Mouse (Mus musculus): Measurements from ENCODE around the gene Efcab7. TPM values are rescaled to one million over a fixed set of nuclear protein-coding genes. Genes with fewer than 3 reads are reported as not detected.

The Efcab7 gene
- total and polyA plus RNA-seq, 3 experiments, result 10.6 to 57.0 (median 14.6) TPM

DNA sequence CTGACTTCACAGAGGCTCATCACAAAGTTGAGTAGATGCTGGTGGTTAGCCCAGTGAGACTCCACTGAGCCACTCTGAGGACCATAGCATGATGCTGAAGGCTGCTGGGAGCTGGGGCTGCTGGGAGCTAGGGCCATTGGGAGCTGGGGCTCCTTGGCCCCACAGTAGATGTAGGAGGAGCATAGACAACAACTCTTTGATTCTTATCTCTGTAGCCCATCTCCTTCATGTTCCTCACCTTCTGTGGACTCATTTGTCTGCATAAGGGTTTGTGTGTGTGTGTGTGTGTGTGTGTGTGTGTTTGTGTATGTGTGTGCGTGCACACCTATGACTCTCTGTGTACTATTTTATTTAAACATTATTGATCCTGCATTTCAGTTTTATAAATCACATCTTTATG, 118.9 kb downstream of the Efcab7 start:
- H3K4me3 ChIP-seq (replicated peaks in 1 of 3; ENCODE audit: low read depth in 2 of 3, low read length in 2 of 3, poor library complexity in 1 of 3), result no peak overlapping the region
- dilution Hi-C loops (cut with MboI; ENCODE audit: extremely low pct_ligation_motif_present, extremely low pct_unique_long_range_greater_than_20kb, low sequenced_read_pairs), result no loop called here
- no peaks in the 10 kb centered on the region for H3K27me3 ChIP-seq (replicated peaks)
- no peak overlapping the region for H3K4me2 ChIP-seq (ENCODE audit: insufficient read depth, low read depth, poor library complexity, severe bottlenecking)
- H3K9ac ChIP-seq (ENCODE audit: insufficient read depth, low read depth), result no peak overlapping the region
- no peaks in the 10 kb centered on the region for H3K9me3 ChIP-seq (replicated peaks; ENCODE audit: low read length)
- in situ Hi-C loops (cut with MboI; ENCODE audit: low pct_ligation_motif_present, low pct_unique_long_range_greater_than_20kb, low sequenced_read_pairs), result no loop called here
- peaks cover 19 to 55% of the 10 kb centered on the region in 2 experiments for H3K4me1 ChIP-seq (ENCODE audit: control insufficient read depth in 1 of 2, insufficient read depth in 2 of 2)
- no peak overlapping the region for H3K27ac ChIP-seq (ENCODE audit: insufficient read depth, low read depth)
- no peak for DNase-seq (ENCODE audit: extremely low read depth)
- H3K36me3 ChIP-seq (replicated peaks in 1 of 2; ENCODE audit: control insufficient read depth in 1 of 2, insufficient read depth in 1 of 2, low read length in 1 of 2), result peaks cover 0 to 14% of the 10 kb centered on the region in 2 experiments
- TF ChIP-seq JUND (conservative IDR thresholded peaks at IDR 0.05; ENCODE audit: low read depth, low read length) (no peak), POLR2A (IDR thresholded peaks at IDR 0.05; ENCODE audit: low read depth, low read length) (no peak), MAZ (IDR thresholded peaks at IDR 0.05; ENCODE audit: low read depth, low read length) (no peak), KAT2A (IDR thresholded peaks at IDR 0.05; ENCODE audit: insufficient replicate concordance, low read length) (no peak), NELFE (IDR thresholded peaks at IDR 0.05; ENCODE audit: low read depth, low read length) (no peak), SIN3A (IDR thresholded peaks at IDR 0.05; ENCODE audit: low read length) (no peak), PAX5 (IDR thresholded peaks at IDR 0.05; ENCODE audit: low read length) (no peak), CHD1 (IDR thresholded peaks at IDR 0.05; ENCODE audit: low read depth, low read length) (no peak), ZMIZ1 (IDR thresholded peaks at IDR 0.05; ENCODE audit: low read depth, low read length) (no peak), UBTF (IDR thresholded peaks at IDR 0.05; ENCODE audit: low read depth, low read length) (no peak), POLR2AphosphoS2 (IDR thresholded peaks at IDR 0.05; ENCODE audit: low read depth, low read length) (no peak), TBP (conservative IDR thresholded peaks at IDR 0.05; ENCODE audit: low read depth, low read length) (no peak), BHLHE40 (IDR thresholded peaks at IDR 0.05; ENCODE audit: low read depth, low read length) (no peak), NRF1 (IDR thresholded peaks at IDR 0.05; ENCODE audit: low read depth, low read length) (no peak), ZKSCAN1 (IDR thresholded peaks at IDR 0.05; ENCODE audit: borderline replicate concordance, low read depth, low read length) (no peak), USF2 (conservative IDR thresholded peaks at IDR 0.05; ENCODE audit: low read depth, low read length) (no peak)
- H3K79me2 ChIP-seq (replicated peaks; ENCODE audit: control insufficient read depth, extremely low read depth, insufficient read depth, poor library complexity, severe bottlenecking), result no peaks in the 10 kb centered on the region

DNA sequence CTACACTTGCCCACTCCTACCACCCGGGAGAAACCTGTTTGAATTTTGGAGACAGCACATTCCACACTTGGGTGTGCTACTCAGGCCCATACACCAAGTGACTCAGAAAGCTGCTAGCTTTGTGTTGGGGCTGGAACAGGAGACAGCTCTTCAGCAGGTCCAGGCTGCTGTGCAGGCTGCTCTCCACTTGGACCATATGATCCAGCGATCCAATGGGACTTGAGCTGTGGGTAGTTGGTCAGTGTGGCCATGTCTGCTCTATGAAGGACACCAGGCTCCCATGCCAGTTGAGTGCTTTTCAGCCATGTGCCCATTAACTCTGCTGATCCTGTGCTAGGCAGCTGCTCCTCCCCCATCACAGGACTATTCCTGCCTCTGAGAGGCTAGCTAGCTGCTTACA, 124.9 kb downstream of the Efcab7 start:
- in situ Hi-C loops (cut with MboI; ENCODE audit: low pct_ligation_motif_present, low pct_unique_long_range_greater_than_20kb, low sequenced_read_pairs), result no loop called here
- no peak for DNase-seq (ENCODE audit: extremely low read depth)
- Histone ChIP-seq H3K4me2 (ENCODE audit: insufficient read depth, low read depth, poor library complexity, severe bottlenecking) (no peak overlapping the region), H3K4me3 (replicated peaks in 1 of 3; ENCODE audit: low read depth in 2 of 3, low read length in 2 of 3, poor library complexity in 1 of 3) (no peak overlapping the region), H3K27ac (ENCODE audit: insufficient read depth, low read depth) (no peak overlapping the region), H3K79me2 (replicated peaks; ENCODE audit: control insufficient read depth, extremely low read depth, insufficient read depth, poor library complexity, severe bottlenecking) (no peaks in the 10 kb centered on the region), H3K4me1 (ENCODE audit: control insufficient read depth in 1 of 2, insufficient read depth in 2 of 2) (peaks cover 0 to 19% of the 10 kb centered on the region in 2 experiments; a peak in 2 of 4 replicates), H3K36me3 (replicated peaks in 1 of 2; ENCODE audit: control insufficient read depth in 1 of 2, insufficient read depth in 1 of 2, low read length in 1 of 2) (peaks cover 0 to 13% of the 10 kb centered on the region in 2 experiments), H3K9ac (ENCODE audit: insufficient read depth, low read depth) (no peak overlapping the region), H3K9me3 (replicated peaks; ENCODE audit: low read length) (no peaks in the 10 kb centered on the region), H3K27me3 (replicated peaks) (no peaks in the 10 kb centered on the region)
- dilution Hi-C loops (cut with MboI; ENCODE audit: extremely low pct_ligation_motif_present, extremely low pct_unique_long_range_greater_than_20kb, low sequenced_read_pairs), result no loop called here
- TF ChIP-seq POLR2AphosphoS2 (IDR thresholded peaks at IDR 0.05; ENCODE audit: low read depth, low read length), result no peak
- no peak for TF ChIP-seq POLR2A (IDR thresholded peaks at IDR 0.05; ENCODE audit: low read depth, low read length)

Data from CH12.LX (cell line).